Mouse (Mus musculus) hindbrain, postnatal 0 days (tissue): ENCODE data around the gene Dpep1. TPM values are rescaled to one million over a fixed set of nuclear protein-coding genes. Genes with fewer than 3 reads are reported as not detected.

Source experiments
- ATAC-seq: fragments of 200-750 bp; cut with Nextera tagmentation; 2 replicates; pipeline ENCODE4 v1.8.0; 2017; ENCODE audit warnings: mild to moderate bottlenecking, moderate TSS enrichment, moderate library complexity
- DNase-seq: peaks from one replicate; pipeline ENCODE4 v3.0.0-alpha.2; 2015; ENCODE audit warnings: low spot score
- H3K27ac ChIP-seq: fragments of 300-500 bp; sonication (generic); 2 replicates; pipeline ENCODE4 v1.5.1; 2014; ENCODE audit warnings: mild to moderate bottlenecking
- H3K27me3 ChIP-seq: fragments of 300-500 bp; sonication (generic); 2 replicates; pipeline ENCODE4 v1.6.1; 2014; ENCODE audit warnings: low read length, mixed read lengths; ENCODE audit not compliant: insufficient read depth
- H3K36me3 ChIP-seq: fragments of 300-500 bp; sonication (generic); 2 replicates; pipeline ENCODE4 v1.6.1; 2014; ENCODE audit warnings: low read length, mixed read lengths; ENCODE audit not compliant: insufficient read depth
- H3K4me1 ChIP-seq: fragments of 300-500 bp; sonication (generic); 2 replicates; pipeline ENCODE4 v1.6.1; 2014; ENCODE audit warnings: antibody characterized with exemption, low read length, mixed read lengths; ENCODE audit not compliant: insufficient read depth
- H3K4me2 ChIP-seq: fragments of 300-500 bp; sonication (generic); 2 replicates; pipeline ENCODE4 v1.6.1; 2014; ENCODE audit warnings: low read depth, mild to moderate bottlenecking, low read length, moderate library complexity, mixed read lengths
- H3K4me3 ChIP-seq: fragments of 300-500 bp; sonication (generic); 2 replicates; pipeline ENCODE4 v1.5.1; 2014; ENCODE audit warnings: low read length
- H3K9ac ChIP-seq: fragments of 300-500 bp; sonication (generic); replicated peaks from 2 replicates; pipeline ENCODE4 v1.6.1; 2014; ENCODE audit warnings: mild to moderate bottlenecking, low read length, moderate library complexity, mixed read lengths
- H3K9me3 ChIP-seq: fragments of 300-500 bp; sonication (generic); 2 replicates; pipeline ENCODE4 v1.6.1; 2016; ENCODE audit warnings: low read length, mixed read lengths
- CTCF ChIP-seq: IDR thresholded peaks from 2 replicates; pipeline ENCODE4 v1.5.1; 2016; ENCODE audit warnings: antibody characterized with exemption, control low read depth, low read depth
- WGBS: fragments of 180-500 bp; shearing (Covaris S2); extraction: QIAGEN DNeasy Blood & Tissue Kit; methylation state at CpG from one replicate; pipeline ENCODE4 v1.1.7; 2014; 5-methylcytosine and 5-hydroxymethylcytosine counted together
- polyA plus RNA-seq: library from polyadenylated mRNA; unstranded; fragments of >200 nt; fragmentation: Nextera tagmentation; extraction: Ambion mirVana; gene quantifications from 2 replicates; pipeline ENCODE4 v1.2.1, GENCODE M21; 2015
- total RNA-seq: library from RNA; depleted of rRNA; stranded (reverse); fragments of >200 nt; gene quantifications from 2 replicates; pipeline ENCODE4 v1.2.3, GENCODE M21; 2014

The Dpep1 gene
- total and polyA plus RNA-seq, 2 experiments from 2014 or later, result 0.84 to 1.8 TPM

GRCm38 (mm10) chr8:123233760-123234159 lies 47.7 kb downstream of the Dpep1 start:
- Histone ChIP-seq H3K27me3 (no peaks in the 10 kb centered on the region), H3K4me2 (no peak overlapping the region), H3K4me3 (no peak overlapping the region), H3K9me3 (no peaks in the 10 kb centered on the region), H3K4me1 (peaks cover 15% of the 10 kb centered on the region), H3K27ac (no peak overlapping the region), H3K9ac (no peak overlapping the region), H3K36me3 (no peaks in the 10 kb centered on the region)
- ATAC-seq (no peak), DNase-seq (no peak)
- no peak for TF ChIP-seq CTCF
- WGBS, result 79% methylated on average over 11 of the region's 11 CpGs

GRCm38 (mm10) chr8:123234918-123235519 lies 49.0 kb downstream of the Dpep1 start:
- peak overlapping the region; percentile 68; the same call in 1 of the 2 replicates for H3K27ac ChIP-seq
- H3K4me2 ChIP-seq, result peak overlapping the region; percentile 92
- peak overlapping the region; percentile 74 for H3K9ac ChIP-seq
- peak overlapping the region; percentile 57 for H3K4me3 ChIP-seq
- no peaks in the 10 kb centered on the region for H3K9me3 ChIP-seq
- no peak for TF ChIP-seq CTCF
- DNase-seq, result peak; percentile 68
- no peaks in the 10 kb centered on the region for H3K36me3 ChIP-seq
- H3K4me1 ChIP-seq, result peaks cover 15% of the 10 kb centered on the region
- H3K27me3 ChIP-seq, result no peaks in the 10 kb centered on the region
- 30% methylated on average over 13 of the region's 13 CpGs for WGBS
- peak; percentile 27; the same call in 1 of the 2 replicates for ATAC-seq

- peak; percentile 88 for DNase-seq
- H3K36me3 ChIP-seq, result no peaks in the 10 kb centered on the region
- peaks cover 15% of the 10 kb centered on the region for H3K4me1 ChIP-seq
- WGBS, result 1% methylated on average over 57 of the region's 57 CpGs
- H3K9ac ChIP-seq, result peak within 1 kb of the TSS; percentile 74
- peak; percentile 42 for TF ChIP-seq CTCF
- peak within 1 kb of the TSS; percentile 68 for H3K27ac ChIP-seq
- ATAC-seq, result peak; percentile 80
- peak within 1 kb of the TSS; percentile 57 for H3K4me3 ChIP-seq
- no peaks in the 10 kb centered on the region for H3K9me3 ChIP-seq
- no peaks in the 10 kb centered on the region for H3K27me3 ChIP-seq
- H3K4me2 ChIP-seq, result peak within 1 kb of the TSS; percentile 92
Measured at GRCm38 (mm10) chr8:123235520-123236497, 49.8 kb downstream of the Dpep1 start, which contains the start of gene Spata2l. Spata2l (minus strand) TSS chr8:123236233.

- ATAC-seq (no peak), DNase-seq (no peak)
- H3K4me3 ChIP-seq, result no peak overlapping the region
- H3K27ac ChIP-seq, result no peak overlapping the region
- H3K27me3 ChIP-seq, result no peaks in the 10 kb centered on the region
- no peak overlapping the region for H3K4me2 ChIP-seq
- no peak for TF ChIP-seq CTCF
- peaks cover 20% of the 10 kb centered on the region for H3K36me3 ChIP-seq
- 74% methylated on average over 10 of the region's 10 CpGs for WGBS
- H3K9me3 ChIP-seq, result no peaks in the 10 kb centered on the region
- H3K9ac ChIP-seq, result no peak overlapping the region
- peaks cover 15% of the 10 kb centered on the region for H3K4me1 ChIP-seq
Measured at GRCm38 (mm10) chr8:123239398-123239797, 53.4 kb downstream of the Dpep1 start.

- Histone ChIP-seq H3K4me1 (no peaks in the 10 kb centered on the region), H3K9me3 (no peaks in the 10 kb centered on the region), H3K4me3 (no peak overlapping the region), H3K36me3 (peaks cover 47% of the 10 kb centered on the region), H3K27ac (no peak overlapping the region), H3K27me3 (no peaks in the 10 kb centered on the region), H3K9ac (no peak overlapping the region), H3K4me2 (no peak overlapping the region)
- ATAC-seq (no peak), DNase-seq (no peak)
- 87% methylated on average over 7 of the region's 7 CpGs for WGBS
- TF ChIP-seq CTCF, result no peak
Measured at GRCm38 (mm10) chr8:123242107-123242923, 56.3 kb downstream of the Dpep1 start.

- 75% methylated on average over 11 of the region's 11 CpGs for WGBS
- Histone ChIP-seq H3K27me3 (no peaks in the 10 kb centered on the region), H3K4me3 (no peak overlapping the region), H3K27ac (no peak overlapping the region), H3K36me3 (peaks cover 54% of the 10 kb centered on the region), H3K9me3 (no peaks in the 10 kb centered on the region), H3K4me1 (no peaks in the 10 kb centered on the region), H3K9ac (no peak overlapping the region), H3K4me2 (no peak overlapping the region)
- ATAC-seq (no peak), DNase-seq (no peak)
- TF ChIP-seq CTCF, result no peak
Measured at GRCm38 (mm10) chr8:123243053-123243452, 57.0 kb downstream of the Dpep1 start.
